Mouse (Mus musculus): ENCODE measurements around the gene Rab33b.

GRCm38 (mm10) chr3:51482781-51483180 is 939 bp upstream of the Rab33b start:
- TF ChIP-seq CTCF (IDR thresholded peaks at IDR 0.05; ENCODE audit: borderline replicate concordance, insufficient read depth, low read length) (no peak), POLR2A (IDR thresholded peaks at IDR 0.05; ENCODE audit: low read depth, low read length) (no peak)

Data from embryonic fibroblast, embryonic 13.5 days (primary cell).